Mouse (Mus musculus): ENCODE measurements around the gene Grk3. TPM values are rescaled to one million over a fixed set of nuclear protein-coding genes. Genes with fewer than 3 reads are reported as not detected.

Gene Grk3
- polyA plus RNA-seq, 1 experiment: 40.2 TPM

DNA sequence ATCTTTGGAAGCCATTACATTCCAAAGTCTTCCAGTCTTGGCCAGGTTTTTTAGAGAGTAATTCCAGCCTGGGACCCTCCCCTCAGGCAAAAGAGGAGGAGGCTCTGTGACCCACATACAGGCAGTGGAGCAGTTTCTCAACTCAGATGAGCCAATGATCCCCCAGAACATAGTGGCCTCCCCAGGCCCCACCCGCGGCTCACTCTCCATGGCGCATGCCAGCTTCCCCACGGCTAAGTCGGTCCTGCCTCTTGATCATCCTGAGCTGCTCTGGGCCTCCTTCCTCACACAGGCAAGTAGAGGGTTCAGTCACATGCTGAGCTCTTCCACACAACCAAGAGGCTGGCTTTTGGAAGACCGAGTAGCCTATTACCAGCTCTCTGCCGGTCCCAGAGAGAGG is 126.9 kb downstream of the Grk3 start:
- Histone ChIP-seq H3K4me1 (ENCODE audit: control insufficient read depth, insufficient read depth, insufficient read length, low read length) (no peaks in the 10 kb centered on the region), H3K27ac (replicated peaks; ENCODE audit: low read depth, low read length) (no peak overlapping the region), H3K4me3 (ENCODE audit: insufficient read depth, low read depth, low read length) (no peak overlapping the region)

DNA sequence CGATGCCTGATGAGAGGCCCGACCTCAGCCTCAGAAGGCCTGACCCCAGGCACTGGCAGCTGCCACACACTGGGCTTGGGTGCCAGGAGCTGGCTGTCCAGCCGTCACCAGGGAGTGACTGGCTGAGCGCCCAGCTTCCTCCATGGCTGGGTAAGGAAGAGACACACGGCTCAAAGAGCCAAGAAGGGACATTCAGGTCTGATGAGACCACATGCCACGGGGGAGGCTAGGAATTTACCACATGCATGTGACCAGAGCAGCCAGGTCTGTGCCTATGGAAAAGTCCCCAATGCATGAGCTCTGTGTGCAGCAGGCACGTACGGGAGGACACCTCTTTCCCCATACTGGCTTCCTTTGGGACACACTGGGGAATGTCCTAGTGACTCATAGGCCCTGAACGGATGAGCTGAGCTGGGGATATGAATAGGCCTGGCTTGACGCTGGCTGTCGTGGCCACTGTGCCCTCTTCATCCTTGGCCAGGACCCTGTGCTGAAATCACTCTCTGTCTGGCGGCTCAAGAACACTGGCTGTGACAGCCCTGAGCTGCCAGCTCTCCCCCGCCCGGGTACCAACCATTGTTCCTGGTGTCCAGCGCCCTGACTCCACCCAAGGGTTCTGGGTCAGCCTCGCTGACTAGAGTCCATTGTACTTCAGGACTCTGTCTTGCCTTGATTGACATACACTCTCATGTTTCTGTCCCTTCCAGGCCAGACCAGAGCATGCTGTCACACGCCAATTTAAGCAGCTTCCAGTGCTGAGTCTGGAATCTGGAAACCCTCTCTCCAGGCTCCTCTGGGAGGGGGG is 128.7 kb downstream of the Grk3 start:
- no peaks in the 10 kb centered on the region for H3K4me1 ChIP-seq (ENCODE audit: control insufficient read depth, insufficient read depth, insufficient read length, low read length)
- no peak overlapping the region for H3K27ac ChIP-seq (replicated peaks; ENCODE audit: low read depth, low read length)
- no peak overlapping the region for H3K4me3 ChIP-seq (ENCODE audit: insufficient read depth, low read depth, low read length)

DNA sequence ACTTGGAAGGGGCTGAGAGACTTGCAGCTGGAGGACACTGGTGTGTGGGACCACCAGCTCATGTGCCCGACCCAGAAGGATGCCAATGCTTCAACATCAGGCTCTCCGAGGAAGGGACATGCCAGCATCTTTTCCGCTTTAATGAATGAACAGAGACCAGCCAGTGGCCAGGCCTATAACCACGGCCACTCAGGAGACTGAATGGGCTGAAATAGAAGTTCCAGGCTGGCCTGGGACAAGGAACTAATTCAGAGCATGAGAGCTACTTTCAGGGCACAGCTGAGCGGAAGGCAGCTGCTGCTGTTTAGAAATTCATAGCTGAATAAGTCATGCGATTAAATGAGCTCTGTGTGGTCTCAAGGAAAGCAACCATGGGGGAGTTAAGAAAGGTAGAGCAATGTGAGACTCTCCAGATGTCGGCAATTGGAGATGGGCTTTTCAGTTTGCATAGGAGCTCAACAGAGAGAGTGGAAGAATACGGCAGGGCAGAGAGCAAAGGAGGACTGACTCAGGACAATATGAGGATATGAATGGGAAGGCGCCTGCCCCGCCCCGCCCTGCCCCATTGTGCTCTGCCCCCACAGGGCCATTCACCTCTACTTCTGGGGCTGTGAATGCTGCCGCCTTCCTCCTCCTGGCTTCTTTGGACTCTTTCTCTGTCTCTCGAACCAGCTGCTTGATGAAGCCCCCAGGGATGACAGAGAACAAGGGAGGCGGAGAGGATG is 138.0 kb downstream of the Grk3 start:
- no peak overlapping the region for H3K27ac ChIP-seq (replicated peaks; ENCODE audit: low read depth, low read length)
- no peaks in the 10 kb centered on the region for H3K4me1 ChIP-seq (ENCODE audit: control insufficient read depth, insufficient read depth, insufficient read length, low read length)
- H3K4me3 ChIP-seq (ENCODE audit: insufficient read depth, low read depth, low read length): no peak overlapping the region

DNA sequence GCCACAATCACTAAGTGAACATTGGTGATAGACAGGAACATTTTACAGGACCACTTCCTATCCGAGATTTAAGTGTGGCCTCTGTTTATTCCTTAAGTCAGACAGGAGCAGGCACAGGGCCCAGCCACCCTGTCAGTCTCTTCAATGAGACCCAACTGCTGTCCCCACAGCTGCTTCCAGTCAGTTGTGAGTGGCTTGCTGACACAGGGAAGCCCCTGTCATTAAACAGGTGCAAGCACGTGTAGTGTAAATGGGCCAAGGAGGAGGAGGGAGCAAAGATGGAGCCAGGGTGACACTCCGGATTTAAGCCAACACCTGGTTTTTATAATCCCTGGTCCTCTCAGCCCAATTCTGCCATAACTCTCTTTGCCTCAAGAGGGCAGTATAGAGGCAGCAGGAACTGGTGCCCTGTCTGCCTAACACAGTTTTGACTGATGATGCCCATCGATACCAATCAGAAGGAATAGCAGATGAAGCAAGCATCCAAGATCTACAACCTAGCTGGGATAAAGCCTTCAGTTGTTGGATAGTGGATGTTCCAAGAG is 138.7 kb downstream of the Grk3 start:
- H3K4me1 ChIP-seq (ENCODE audit: control insufficient read depth, insufficient read depth, insufficient read length, low read length): no peaks in the 10 kb centered on the region
- H3K27ac ChIP-seq (replicated peaks; ENCODE audit: low read depth, low read length): no peak overlapping the region

DNA sequence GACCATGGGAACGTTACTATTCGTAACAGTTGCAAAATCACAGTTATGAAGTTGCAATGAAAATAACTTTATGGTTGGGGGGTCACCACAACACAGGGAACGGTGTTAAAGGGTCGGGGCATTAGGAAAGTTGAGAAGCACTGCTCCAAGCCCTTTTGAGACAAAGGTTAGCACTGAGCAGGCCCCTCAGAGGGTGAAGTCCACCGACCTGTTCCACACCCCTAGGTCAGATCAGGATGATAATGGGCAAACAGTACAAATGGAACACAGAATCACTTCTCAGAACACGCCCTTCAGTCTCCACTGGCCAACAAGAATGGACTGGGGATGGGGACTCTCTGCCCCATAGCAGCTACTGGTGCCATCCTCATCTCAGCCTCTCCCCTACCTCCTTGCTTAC is 142.6 kb downstream of the Grk3 start:
- no peak overlapping the region for H3K4me3 ChIP-seq (ENCODE audit: insufficient read depth, low read depth, low read length)
- H3K4me1 ChIP-seq (ENCODE audit: control insufficient read depth, insufficient read depth, insufficient read length, low read length): no peaks in the 10 kb centered on the region
- H3K27ac ChIP-seq (replicated peaks; ENCODE audit: low read depth, low read length): no peak overlapping the region

More for the DNA sequence above, 138.7 kb downstream of the Grk3 start:
- H3K4me3 ChIP-seq (ENCODE audit: insufficient read depth, low read depth, low read length): no peak overlapping the region

DNA sequence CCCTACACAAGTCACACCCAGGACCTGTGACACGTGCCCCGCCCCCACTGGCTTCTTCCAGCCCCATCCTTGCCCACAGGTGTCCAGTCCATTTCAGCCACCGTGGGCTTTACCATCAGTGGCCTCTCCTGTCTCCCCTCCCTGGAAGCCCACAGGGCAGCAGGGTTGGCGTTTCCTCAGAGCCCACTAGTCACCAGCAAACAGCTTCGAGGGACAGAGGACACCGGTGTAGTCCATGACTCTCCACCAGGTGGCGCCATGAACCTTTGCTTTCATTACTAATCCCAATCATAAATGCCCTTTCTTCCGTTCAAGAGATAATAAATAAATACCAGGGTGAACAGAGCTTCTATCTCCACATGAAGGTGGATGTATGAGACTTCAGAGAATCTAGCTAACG is 144.9 kb downstream of the Grk3 start:
- Histone ChIP-seq H3K27ac (replicated peaks; ENCODE audit: low read depth, low read length) (no peak overlapping the region), H3K4me3 (ENCODE audit: insufficient read depth, low read depth, low read length) (no peak overlapping the region)

DNA sequence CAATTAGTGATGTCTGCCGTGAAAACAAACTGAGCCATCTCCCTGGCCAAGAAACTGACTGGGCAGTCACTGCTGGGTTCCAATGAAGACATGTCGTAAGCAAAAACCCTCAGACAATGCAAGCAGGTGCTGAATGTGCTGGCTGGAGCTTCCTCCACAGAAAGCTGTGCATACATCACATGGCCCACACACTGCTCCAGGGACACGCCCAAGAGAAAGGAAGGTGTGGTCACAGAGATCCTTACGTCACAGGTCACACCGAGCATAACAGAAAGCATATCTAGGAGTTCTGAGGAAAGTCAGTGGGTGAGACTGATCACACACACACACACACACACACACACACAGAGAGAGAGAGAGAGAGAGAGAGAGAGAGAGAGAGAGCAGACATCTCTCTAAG is 147.0 kb downstream of the Grk3 start:
- H3K4me1 ChIP-seq (ENCODE audit: control insufficient read depth, insufficient read depth, insufficient read length, low read length): no peaks in the 10 kb centered on the region
- no peak overlapping the region for H3K27ac ChIP-seq (replicated peaks; ENCODE audit: low read depth, low read length)
- H3K4me3 ChIP-seq (ENCODE audit: insufficient read depth, low read depth, low read length): no peak overlapping the region

More for the DNA sequence above, 144.9 kb downstream of the Grk3 start:
- H3K4me1 ChIP-seq (ENCODE audit: control insufficient read depth, insufficient read depth, insufficient read length, low read length): no peaks in the 10 kb centered on the region

DNA sequence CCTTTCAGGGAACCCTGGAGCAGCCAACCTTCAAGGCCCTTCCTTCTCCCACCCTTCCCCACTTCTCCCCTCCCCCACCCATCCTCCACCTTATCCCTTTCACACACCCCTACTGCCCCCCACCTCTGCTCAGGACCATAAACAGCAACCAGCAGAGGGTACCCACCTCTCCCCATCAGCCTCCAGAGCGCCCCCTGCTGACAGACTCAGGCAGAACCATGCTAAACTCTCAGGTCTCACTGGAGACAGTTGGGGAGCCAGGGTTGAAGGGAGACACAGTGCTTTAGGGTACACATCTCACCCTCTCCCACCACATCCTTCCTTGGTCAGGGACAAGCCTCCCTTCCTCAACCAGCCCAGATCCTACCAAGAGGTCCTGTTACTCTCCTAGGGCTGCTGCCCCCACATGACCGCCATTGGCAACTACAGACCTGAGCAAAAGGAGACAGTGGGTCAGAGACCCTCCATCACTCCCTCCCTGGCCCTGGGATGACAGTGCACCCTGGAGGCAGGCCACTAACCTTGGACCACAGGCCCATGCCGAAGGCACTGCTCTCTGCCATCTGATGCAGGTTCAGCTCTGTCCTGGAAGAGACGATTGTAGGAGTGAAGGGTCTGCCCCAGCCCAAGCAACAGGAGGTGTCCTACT is 150.7 kb downstream of the Grk3 start:
- Histone ChIP-seq H3K27ac (replicated peaks; ENCODE audit: low read depth, low read length) (no peak overlapping the region), H3K4me3 (ENCODE audit: insufficient read depth, low read depth, low read length) (no peak overlapping the region), H3K4me1 (ENCODE audit: control insufficient read depth, insufficient read depth, insufficient read length, low read length) (no peaks in the 10 kb centered on the region)

Other genes with a start within 250 kb of the Grk3 start
- gene Myo18b, start 119.4 kb downstream of the Grk3 start, polyA plus RNA-seq (2012; ENCODE audit: insufficient read depth, insufficient read length, missing spikeins): 0.75 and 1.8 TPM in 2 replicates
- not detected in 2 replicates for gene Crybb2, start 54.3 kb upstream of the Grk3 start, polyA plus RNA-seq (2012; ENCODE audit: insufficient read depth, insufficient read length, missing spikeins)
- not detected in 2 replicates for gene Crybb3, start 65.8 kb upstream of the Grk3 start, polyA plus RNA-seq (2012; ENCODE audit: insufficient read depth, insufficient read length, missing spikeins)
- gene 2900026A02Rik, start 205.4 kb upstream of the Grk3 start, polyA plus RNA-seq (2012; ENCODE audit: insufficient read depth, insufficient read length, missing spikeins): 3.5 and 5.5 TPM in 2 replicates
- gene Tmem211, start 211.1 kb upstream of the Grk3 start, polyA plus RNA-seq (2012; ENCODE audit: insufficient read depth, insufficient read length, missing spikeins): not detected in 2 replicates